Mouse (Mus musculus) left cerebral cortex, postnatal 36 days (tissue): ENCODE results near the gene Vmn1r29. TPM values are rescaled to one million over a fixed set of nuclear protein-coding genes. Genes with fewer than 3 reads are reported as not detected.
"Not testable (repeated sequence)": the region's sequence is repeated elsewhere in the genome, so short reads cannot be mapped to it uniquely, and the experiment has no call there.

Experiments
- DNase-seq, 2 experiments: peaks; one replicate each; pipeline ENCODE4 v3.0.0; 2021 to 2022; ENCODE audit warnings: low spot score in 2 of 2, mixed read lengths in 1 of 2
- intact Hi-C: fragments of 180-260 bp; cut with DNase I; formaldehyde crosslinking; loops from one replicate; pipeline ENCODE4 v1.15.1; 2025
- total RNA-seq, 2 experiments: library from RNA; stranded (reverse); gene quantifications; 2 replicates each; pipeline ENCODE4 v1.2.3; 2021

The Vmn1r29 gene
- not detected for total RNA-seq

- intact Hi-C loops: no loop called here
- DNase-seq: no peak
Observed at GRCm38 (mm10) chr6:58301249-58301648, at the start of gene Vmn1r29. Gene Vmn1r29 (plus strand): TSS chr6:58301549.

- intact Hi-C loops: no loop called here
- DNase-seq: no peak
Observed at GRCm38 (mm10) chr6:58261737-58262136, 39.6 kb upstream of the Vmn1r29 start, which contains the start of gene Vmn1r28. Gene Vmn1r28 (plus strand): TSS chr6:58262037.

GRCm38 (mm10) chr6:58279661-58280060 is 21.7 kb upstream of the Vmn1r29 start:
- intact Hi-C loops, DNase-seq: not testable (repeated sequence)

- intact Hi-C loops: no loop called here
- no peak for DNase-seq
Observed at GRCm38 (mm10) chr6:58292201-58292600, 9.1 kb upstream of the Vmn1r29 start.

- intact Hi-C loops, DNase-seq: not testable (repeated sequence)
Observed at GRCm38 (mm10) chr6:58298511-58298910, 2.8 kb upstream of the Vmn1r29 start.

- DNase-seq, intact Hi-C loops: not testable (repeated sequence)
Observed at GRCm38 (mm10) chr6:58330686-58331085, 29.3 kb downstream of the Vmn1r29 start.

Other genes with a start within 250 kb of the Vmn1r29 start
- gene Vmn1r27, start 82.7 kb upstream of the Vmn1r29 start, total RNA-seq: not detected
- not detected for gene Vmn1r28, start 39.5 kb upstream of the Vmn1r29 start, total RNA-seq
- not detected for gene Vmn1r30, start 141.8 kb downstream of the Vmn1r29 start, total RNA-seq
- not detected for gene Vmn1r31, start 173.8 kb downstream of the Vmn1r29 start, total RNA-seq